Mouse (Mus musculus) E14TG2a.4 (cell line): ENCODE results near the gene Gba.

Experiments
- CTCF ChIP-seq: conservative IDR thresholded peaks from 2 replicates; pipeline ENCODE4 v1.5.1; 2014; ENCODE audit warnings: low read length
- NANOG ChIP-seq: IDR thresholded peaks from 2 replicates; pipeline ENCODE4 v1.6.1; 2014; ENCODE audit warnings: borderline replicate concordance, low read length, mixed read lengths
- POU5F1 ChIP-seq: IDR thresholded peaks from 2 replicates; pipeline ENCODE4 v1.6.1; 2014; ENCODE audit warnings: low read length, borderline replicate concordance

- TF ChIP-seq CTCF, result no peak
- no peak for TF ChIP-seq POU5F1
- TF ChIP-seq NANOG, result no peak
Observed at GRCm38 (mm10) chr3:89199839-89200238, 2.9 kb upstream of the Gba start.
